15 mouse cellular contexts compared by ENCODE assay signal in genomic region chr3:95695796-95696195, GRCm38 (mm10). TPM values are rescaled to one million over a fixed set of nuclear protein-coding genes. Genes with fewer than 3 reads are reported as not detected.
DNase-seq lines count a peak whose midpoint lies in the region; ATAC-seq and TF ChIP-seq lines count a peak whose summit lies in the region.
"Had no signal": no experiment of that assay in that cellular context is flagged by ENCODE, and none has a peak within 500 bp of the region (broad histone marks: within the 10 kb centered on the region; RNA-seq: fewer than 3 reads in every experiment).

No protein-coding gene starts in this region.

- 70% methylated on average over 3 of the region's 3 CpGs for WGBS in heart, adult 2 months
- WGBS in lung, embryonic 15.5 days = 43% methylated on average over 3 of the region's 3 CpGs
- WGBS in lung, adult 2 months = 74% methylated on average over 3 of the region's 3 CpGs
- WGBS in heart, embryonic 16.5 days = 50% methylated on average over 3 of the region's 3 CpGs

- no peaks in the 10 kb centered on the region for H3K79me2 ChIP-seq in heart, adult 2 months (replicated peaks; ENCODE audit: control insufficient read depth, insufficient read depth, low read length)

- no peak for TF ChIP-seq EP300 in heart, adult 2 months (IDR thresholded peaks at IDR 0.05; ENCODE audit: insufficient read depth, low read depth, low read length)

- H3K36me3 ChIP-seq in heart, adult 2 months (ENCODE audit: control insufficient read depth, insufficient read depth, low read length) = peaks cover 12% of the 10 kb centered on the region; the same call in 1 of the 2 replicates
- H3K36me3 ChIP-seq in lung, embryonic 15.5 days = no peaks in the 10 kb centered on the region
- H3K36me3 ChIP-seq in heart, embryonic 16.5 days (ENCODE audit: control insufficient read depth, insufficient read depth) = no peaks in the 10 kb centered on the region
- H3K36me3 ChIP-seq: intestine, embryonic 15.5 days; limb, embryonic 15.5 days; midbrain, embryonic 15.5 days had no signal

- H3K4me1 ChIP-seq in heart, adult 2 months (ENCODE audit: control insufficient read depth, insufficient read depth, low read length) = peaks cover 36% of the 10 kb centered on the region
- peaks cover 28% of the 10 kb centered on the region for H3K4me1 ChIP-seq in lung, embryonic 15.5 days
- peaks cover 30% of the 10 kb centered on the region for H3K4me1 ChIP-seq in lung, adult 2 months (ENCODE audit: control insufficient read depth, insufficient read depth, low read length)
- H3K4me1 ChIP-seq in heart, embryonic 16.5 days (ENCODE audit: control insufficient read depth, insufficient read depth, low read length) = peaks cover 50% of the 10 kb centered on the region
- H3K4me1 ChIP-seq: midbrain, embryonic 15.5 days had no signal

- no peak for ATAC-seq in lung, embryonic 15.5 days (ENCODE audit: borderline replicate concordance, extremely low read depth, low FRiP score, low TSS enrichment)
- no peak for ATAC-seq in heart, embryonic 16.5 days (replicated peaks; ENCODE audit: extremely low read depth, insufficient read depth, low FRiP score)
- ATAC-seq: intestine, embryonic 15.5 days; midbrain, embryonic 15.5 days had no signal

- no peak for TF ChIP-seq POLR2A in heart, adult 2 months (IDR thresholded peaks at IDR 0.05; ENCODE audit: insufficient read depth, low read depth, low read length)
- no peak for TF ChIP-seq POLR2A in lung, adult 2 months (IDR thresholded peaks at IDR 0.05; ENCODE audit: borderline replicate concordance, extremely low read depth, low read depth, low read length)

- no peaks in the 10 kb centered on the region for H3K27me3 ChIP-seq in heart, adult 2 months (ENCODE audit: control insufficient read depth, insufficient read depth, low read length)
- H3K27me3 ChIP-seq in lung, embryonic 15.5 days = no peaks in the 10 kb centered on the region
- no peaks in the 10 kb centered on the region for H3K27me3 ChIP-seq in heart, embryonic 16.5 days (ENCODE audit: control insufficient read depth, insufficient read depth, low read length)
- H3K27me3 ChIP-seq: intestine, embryonic 15.5 days; limb, embryonic 15.5 days; midbrain, embryonic 15.5 days had no signal

- no peak for TF ChIP-seq CTCF in heart, adult 2 months (IDR thresholded peaks at IDR 0.05)
- no peak for TF ChIP-seq CTCF in lung, adult 2 months (IDR thresholded peaks at IDR 0.05; ENCODE audit: insufficient read depth, low read length)

- no peak overlapping the region for H3K4me3 ChIP-seq in heart, adult 2 months
- H3K4me3 ChIP-seq in lung, embryonic 15.5 days = no peak overlapping the region
- no peak overlapping the region for H3K4me3 ChIP-seq in lung, adult 2 months (replicated peaks; ENCODE audit: extremely low read depth, low read depth, low read length)
- no peak overlapping the region for H3K4me3 ChIP-seq in heart, embryonic 16.5 days (ENCODE audit: low read length)
- H3K4me3 ChIP-seq: intestine, embryonic 15.5 days; limb, embryonic 15.5 days; midbrain, embryonic 15.5 days had no signal

- peak in 1 of 2 experiments; percentile 28 for DNase-seq in heart, adult 2 months
- DNase-seq in heart, postnatal 4 days = no peak
- no peak for DNase-seq in lung, adult 2 months
- peak; percentile 46 for DNase-seq in brain, adult 2 months (ENCODE audit: low read depth, low spot score)
- DNase-seq in left cerebral cortex, adult 8-10 months (ENCODE audit: low spot score in 2 of 2) = no peak
- DNase-seq in kidney, postnatal 10 days = no peak
- DNase-seq: cerebellum, adult 9-10 months; layer of hippocampus, postnatal 36 days; right cerebral cortex, postnatal 25 days had no signal

- H3K27ac ChIP-seq in heart, adult 2 months = peak overlapping the region; percentile 89
- peak overlapping the region; percentile 10; the same call in 1 of the 2 replicates for H3K27ac ChIP-seq in lung, embryonic 15.5 days
- peak overlapping the region; percentile 95 for H3K27ac ChIP-seq in heart, embryonic 16.5 days (ENCODE audit: low read length)
- H3K27ac ChIP-seq: intestine, embryonic 15.5 days; limb, embryonic 15.5 days; midbrain, embryonic 15.5 days had no signal

- H3K9me3 ChIP-seq in lung, embryonic 15.5 days = no peaks in the 10 kb centered on the region
- H3K9me3 ChIP-seq in heart, embryonic 16.5 days (replicated peaks; ENCODE audit: control insufficient read depth, low read length) = 0 out of 2 replicates have a peak, but pooled peaks cover 2% of the 10 kb centered on the region
- H3K9me3 ChIP-seq: G1E; intestine, embryonic 15.5 days; limb, embryonic 15.5 days; midbrain, embryonic 15.5 days had no signal

- H3K9ac ChIP-seq in heart, adult 2 months (ENCODE audit: low read depth, low read length) = peak overlapping the region; percentile 14; the same call in 1 of the 2 replicates
- H3K9ac ChIP-seq in lung, embryonic 15.5 days = no peak overlapping the region
- H3K9ac ChIP-seq in heart, embryonic 16.5 days (ENCODE audit: low read length) = peak overlapping the region; percentile 64
- H3K9ac ChIP-seq: intestine, embryonic 15.5 days; limb, embryonic 15.5 days; midbrain, embryonic 15.5 days had no signal

- no peak overlapping the region for H3K4me2 ChIP-seq in lung, embryonic 15.5 days
- peak overlapping the region; percentile 42 for H3K4me2 ChIP-seq in heart, embryonic 16.5 days (ENCODE audit: low read depth, low read length)
- H3K4me2 ChIP-seq: intestine, embryonic 15.5 days; limb, embryonic 15.5 days; midbrain, embryonic 15.5 days had no signal

- intact Hi-C loops in heart, adult 2 months (cut with DNase I) = loop anchor here (2.0 kb wide), 1 partner anchor 21 kb away; no protein-coding TSS in a partner anchor

RNA-seq across cellular contexts. Expression of gene Adamtsl4, which starts 8.1 kb away (rescaled TPM):
- 10 to 100 TPM; 39.2 to 51.4 TPM for total RNA-seq in heart, adult 2 months (2021)
- 36.2 and 46.2 TPM in 2 replicates for polyA plus RNA-seq in heart, adult 2 months (2012; rRNA removed)
- 10 to 100 TPM; 13.5 to 14.6 TPM for total RNA-seq in heart, postnatal 4 days (2021)
- 3.1 and 5.7 TPM in 2 replicates for polyA plus RNA-seq in lung, embryonic 15.5 days (2015; fragmentation: Nextera tagmentation; extraction: Ambion mirVana)
- 51.3 and 52.3 TPM in 2 replicates for polyA plus RNA-seq in lung, adult 2 months (2012; rRNA removed)
- polyA plus RNA-seq in heart, embryonic 16.5 days (2015; fragmentation: Nextera tagmentation; extraction: Ambion mirVana) = 8.5 and 13.7 TPM in 2 replicates
- total RNA-seq in left cerebral cortex, adult 8-10 months (2022) = 10 to 100 TPM in 3 of 4 experiments, 1 to 10 TPM in 1; 9.4 to 12.9 (median 11.4) TPM
- polyA plus RNA-seq: G1E had no signal

RNA-seq across cellular contexts. Expression of gene Mcl1, which starts 37.2 kb away (rescaled TPM):
- total RNA-seq in heart, adult 2 months (2021) = 100 to 1,000 TPM; 134 to 139 TPM
- 39.1 and 64.4 TPM in 2 replicates for polyA plus RNA-seq in heart, adult 2 months (2012; rRNA removed)
- total RNA-seq in heart, postnatal 4 days (2021) = 100 to 1,000 TPM; 112 to 115 TPM
- 64.5 and 65.2 TPM in 2 replicates for polyA plus RNA-seq in lung, embryonic 15.5 days (2015; fragmentation: Nextera tagmentation; extraction: Ambion mirVana)
- 89.2 and 178 TPM in 2 replicates for polyA plus RNA-seq in lung, adult 2 months (2012; rRNA removed)
- 31.9 and 38.3 TPM in 2 replicates for polyA plus RNA-seq in heart, embryonic 16.5 days (2015; fragmentation: Nextera tagmentation; extraction: Ambion mirVana)
- total RNA-seq in left cerebral cortex, adult 8-10 months (2022) = 10 to 100 TPM; 47.2 to 59.6 (median 54.3) TPM

RNA-seq across cellular contexts. Expression of gene Ecm1, which starts 43.6 kb away (rescaled TPM):
- total RNA-seq in heart, adult 2 months (2021) = 10 to 100 TPM; 54.4 to 61.9 TPM
- polyA plus RNA-seq in heart, adult 2 months (2012; rRNA removed) = 173 and 200 TPM in 2 replicates
- total RNA-seq in heart, postnatal 4 days (2021) = 10 to 100 TPM; 41.3 to 43.8 TPM
- 16.9 and 20.4 TPM in 2 replicates for polyA plus RNA-seq in lung, embryonic 15.5 days (2015; fragmentation: Nextera tagmentation; extraction: Ambion mirVana)
- 465 and 807 TPM in 2 replicates for polyA plus RNA-seq in lung, adult 2 months (2012; rRNA removed)
- polyA plus RNA-seq in heart, embryonic 16.5 days (2015; fragmentation: Nextera tagmentation; extraction: Ambion mirVana) = 44.1 and 49.2 TPM in 2 replicates
- 10 to 100 TPM; 10.2 to 13.3 (median 11.7) TPM for total RNA-seq in left cerebral cortex, adult 8-10 months (2022)

Comparison
In these comparisons a context has a peak if more than half of its experiments do, and no peak if none do; other contexts are left out.
1. H3K27ac ChIP-seq: peak in every context shown above with its lines; median percentile 95 in heart, embryonic 16.5 days; 89 in heart, adult 2 months; 10 in lung, embryonic 15.5 days.